Mouse (Mus musculus) embryo, embryonic 11 days (tissue): Measurements from ENCODE around the gene Tnnt3.

ENCODE experiments used
- DNase-seq: peaks from one replicate; pipeline ENCODE4 v3.0.0-alpha.2; 2015

The Tnnt3 gene

DNA sequence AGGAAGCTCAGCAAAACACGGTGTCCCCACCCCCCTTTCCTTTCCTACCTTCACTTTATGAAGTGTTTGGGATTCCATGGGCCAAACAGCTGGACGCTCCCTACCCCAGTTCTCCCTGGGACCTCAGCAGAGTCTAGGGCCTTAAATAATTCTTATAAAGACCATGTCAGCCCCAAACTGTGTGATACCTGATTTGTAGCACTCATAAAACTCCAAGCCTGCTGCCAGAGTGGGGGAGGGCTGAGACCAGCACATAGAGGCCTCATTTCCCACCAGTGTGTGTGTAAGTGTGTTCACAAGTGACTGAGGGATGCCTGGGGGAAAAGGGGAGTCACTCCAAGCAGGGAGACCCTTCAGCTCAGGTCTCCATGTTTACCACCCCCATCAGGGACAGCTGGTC lies 49.2 kb downstream of the Tnnt3 start:
- DNase-seq = no peak

DNA sequence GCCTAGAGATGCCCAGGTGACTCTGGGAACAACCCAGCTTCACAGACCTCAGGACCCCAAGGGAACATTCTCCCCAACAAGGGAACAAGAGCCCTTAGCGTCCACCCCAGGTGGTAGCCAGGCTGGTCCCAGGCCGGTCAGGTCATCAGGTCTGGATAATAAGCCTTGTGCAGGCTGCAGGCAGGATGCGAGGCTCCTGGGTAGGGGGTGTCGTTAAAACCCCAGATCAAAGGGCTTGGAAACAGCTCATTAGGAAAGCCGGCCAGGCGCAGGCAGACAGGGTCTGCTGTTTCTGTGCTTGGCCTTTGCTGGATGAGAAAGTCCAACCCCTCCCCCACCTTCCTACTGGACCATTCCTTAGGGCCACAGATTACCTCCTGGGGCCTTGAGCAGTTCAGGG lies 50.1 kb downstream of the Tnnt3 start:
- no peak for DNase-seq

DNA sequence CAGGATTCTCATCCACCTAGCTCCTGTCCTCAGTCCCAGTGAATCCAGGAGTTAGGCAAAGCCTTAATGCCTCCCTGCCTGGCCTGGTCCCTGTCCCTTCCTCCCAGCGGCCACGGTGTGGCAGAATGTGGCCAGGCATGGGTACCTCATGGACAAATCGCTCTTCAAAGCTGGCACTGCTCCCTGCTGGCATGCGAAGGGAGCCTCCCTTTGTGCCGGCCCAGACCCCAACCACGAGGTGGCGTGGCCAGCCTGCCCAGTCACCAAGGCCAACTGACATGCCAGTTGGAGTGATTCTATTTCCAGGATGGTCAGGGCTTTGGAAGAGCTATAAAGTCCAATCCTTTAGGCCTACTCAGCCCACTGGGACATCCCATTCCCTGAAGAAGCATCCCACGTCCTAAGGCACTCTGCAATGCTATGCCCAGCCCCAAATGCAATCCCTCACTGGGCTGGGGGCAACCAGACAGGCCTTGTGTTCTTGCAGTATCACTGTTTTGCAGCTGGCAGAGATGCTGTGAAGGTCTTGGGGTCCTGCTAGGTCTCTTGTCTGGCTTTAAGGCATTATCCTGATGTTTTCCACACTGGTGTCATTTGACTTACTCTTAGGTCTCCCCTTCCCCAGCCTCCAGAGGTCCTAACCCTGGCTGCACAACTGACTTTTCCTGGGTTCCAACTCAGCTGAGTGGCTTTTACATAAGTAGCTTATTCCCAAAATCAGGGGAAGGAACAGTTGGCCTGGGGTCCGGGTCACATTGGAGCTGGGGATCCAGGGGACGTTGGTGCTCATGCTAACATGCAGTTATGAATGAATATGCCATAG lies 51.5 kb downstream of the Tnnt3 start:
- DNase-seq = no peak

DNA sequence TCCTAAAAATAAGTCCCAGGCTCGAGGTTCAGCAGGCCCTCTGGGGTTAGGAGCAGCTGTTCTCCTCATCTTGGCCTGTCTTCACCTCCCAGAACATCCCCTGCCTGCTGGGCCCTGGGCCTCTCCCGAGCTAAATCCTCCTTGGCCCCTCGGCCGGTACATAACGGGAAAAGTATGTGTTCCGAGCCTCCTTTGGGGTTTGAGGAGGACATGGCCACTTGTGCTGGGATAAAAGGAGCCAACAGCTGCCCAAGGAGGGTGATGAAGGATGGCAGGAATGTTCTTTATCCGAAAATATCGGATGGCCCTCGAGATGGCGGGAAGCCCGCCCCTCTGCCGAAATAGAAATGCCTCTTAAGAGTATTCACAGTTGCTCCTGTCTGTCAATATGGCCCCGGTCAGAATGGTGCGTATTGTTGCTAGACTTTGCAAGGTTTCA lies 52.3 kb downstream of the Tnnt3 start:
- DNase-seq = no peak

DNA sequence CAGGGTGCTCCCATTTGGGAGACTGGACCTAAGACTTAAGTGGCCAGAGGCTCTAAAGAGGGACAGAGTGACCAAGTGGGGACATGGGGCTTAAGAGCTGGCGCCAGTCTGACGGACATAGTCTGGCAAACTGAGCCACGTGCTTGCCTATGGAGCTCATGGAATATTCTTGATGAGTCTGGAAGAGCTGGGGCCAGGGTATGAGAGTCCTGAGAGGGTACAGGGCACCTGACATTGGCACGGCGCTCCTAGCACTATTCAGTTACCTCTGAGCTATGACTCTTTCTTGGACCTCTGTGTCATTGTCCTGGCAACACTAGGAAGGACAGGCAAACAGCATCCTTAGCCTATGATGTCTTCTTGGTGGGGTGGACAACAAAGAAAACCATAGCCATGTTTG lies 53.1 kb downstream of the Tnnt3 start:
- DNase-seq = no peak

DNA sequence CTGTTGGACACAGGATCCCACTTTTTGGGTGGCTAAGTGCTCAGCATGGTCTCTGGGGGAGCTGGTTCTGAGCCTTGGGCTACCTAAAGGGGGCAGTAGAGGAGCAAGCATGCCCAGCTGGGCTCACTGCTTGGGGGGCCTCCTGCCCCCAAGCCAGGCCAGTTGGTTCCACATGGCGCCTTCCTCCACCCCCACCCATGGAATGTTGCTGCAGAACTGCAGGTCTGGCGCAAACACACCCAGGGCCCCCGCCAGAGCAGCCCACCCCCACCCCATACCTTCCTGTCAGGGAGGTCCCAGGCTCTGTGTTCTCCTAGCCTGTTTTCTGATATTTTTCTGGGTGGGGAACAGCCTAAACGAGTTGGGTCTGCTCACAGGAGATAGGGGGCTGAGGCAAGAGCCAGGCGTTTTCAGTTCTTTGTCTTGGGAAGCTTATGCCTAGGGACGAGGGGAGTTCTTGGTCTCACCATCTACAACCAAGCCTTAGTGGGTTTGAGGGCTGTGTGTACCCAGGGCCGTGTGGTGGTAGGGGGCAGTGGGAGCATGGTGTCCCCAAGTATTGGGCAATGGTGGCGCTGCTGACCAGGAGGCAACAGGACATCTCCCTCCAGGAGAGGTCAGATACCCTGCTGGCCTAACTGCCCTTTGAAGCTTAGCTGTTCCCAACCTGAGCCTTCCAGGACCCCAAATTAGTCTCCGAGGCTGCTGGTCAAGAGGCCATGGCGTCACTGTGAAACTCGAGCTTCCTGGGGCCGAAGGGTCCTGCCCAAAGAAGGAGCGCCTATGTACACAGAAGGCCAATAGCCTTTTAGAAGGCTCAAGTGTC lies 54.2 kb downstream of the Tnnt3 start:
- peak; percentile 79 for DNase-seq

DNA sequence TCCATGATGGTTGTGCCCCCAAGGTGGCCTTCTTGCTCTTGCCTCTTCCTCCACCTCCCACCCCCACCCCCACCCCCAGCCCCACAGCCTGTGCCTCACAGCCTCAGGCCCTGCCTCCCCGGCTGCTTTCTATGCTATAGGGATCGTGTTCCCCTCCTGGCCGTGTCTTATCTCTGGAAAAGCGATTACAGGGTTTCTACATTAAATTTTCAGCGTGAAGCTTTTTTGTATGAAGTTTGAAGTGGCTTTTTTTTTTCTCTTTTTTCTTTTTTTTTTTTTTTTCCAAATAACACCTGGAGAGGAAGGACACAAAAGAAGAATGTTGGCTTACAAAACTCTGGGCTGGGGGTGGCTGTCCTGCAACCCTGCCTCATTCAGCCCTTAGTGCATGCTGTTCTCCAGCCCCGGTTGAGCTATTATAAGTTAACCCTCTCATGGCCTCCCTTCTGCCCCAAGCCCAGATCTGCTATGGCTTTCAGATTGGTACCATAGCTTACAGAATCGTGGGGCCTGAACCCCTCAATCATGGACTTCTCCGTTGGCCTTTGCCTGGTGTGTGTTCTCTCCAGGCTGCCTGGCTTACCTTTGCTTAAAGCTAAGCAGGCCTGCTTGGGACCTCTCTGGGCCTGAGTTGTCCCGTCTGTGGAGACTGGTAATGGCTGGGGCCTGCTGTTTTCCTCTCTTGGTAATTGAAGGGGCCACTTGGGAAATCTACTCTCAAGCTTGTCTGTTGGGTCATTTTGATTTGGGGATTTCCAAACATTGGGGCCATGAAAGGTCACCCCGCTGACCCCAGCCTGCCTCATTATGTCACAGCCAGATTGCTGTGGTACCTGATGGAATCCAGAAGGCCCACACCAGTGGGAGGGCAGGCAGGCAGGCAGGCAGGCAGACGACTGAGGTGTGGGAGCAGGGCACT lies 55.0 kb downstream of the Tnnt3 start:
- DNase-seq = peak; percentile 62

DNA sequence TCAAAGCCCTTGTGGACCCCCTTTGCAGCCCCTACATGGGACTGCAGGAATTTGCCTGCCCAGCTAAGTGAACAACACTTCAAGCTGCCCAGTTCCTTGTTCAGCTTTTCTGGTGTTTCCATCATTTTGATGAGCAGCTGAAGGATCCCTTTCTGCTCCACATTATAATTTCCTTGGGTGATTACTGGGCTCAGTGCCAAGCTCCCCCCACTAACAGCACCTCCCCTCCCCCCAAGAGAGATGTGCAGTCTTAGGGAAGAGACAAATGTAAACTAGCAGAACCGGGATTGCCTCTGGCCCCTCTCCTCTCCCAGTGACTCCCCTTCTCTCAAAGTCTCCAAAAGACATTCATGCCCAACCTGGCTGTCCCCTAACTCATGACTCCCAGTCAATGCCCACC lies 56.0 kb downstream of the Tnnt3 start:
- no peak for DNase-seq

DNA sequence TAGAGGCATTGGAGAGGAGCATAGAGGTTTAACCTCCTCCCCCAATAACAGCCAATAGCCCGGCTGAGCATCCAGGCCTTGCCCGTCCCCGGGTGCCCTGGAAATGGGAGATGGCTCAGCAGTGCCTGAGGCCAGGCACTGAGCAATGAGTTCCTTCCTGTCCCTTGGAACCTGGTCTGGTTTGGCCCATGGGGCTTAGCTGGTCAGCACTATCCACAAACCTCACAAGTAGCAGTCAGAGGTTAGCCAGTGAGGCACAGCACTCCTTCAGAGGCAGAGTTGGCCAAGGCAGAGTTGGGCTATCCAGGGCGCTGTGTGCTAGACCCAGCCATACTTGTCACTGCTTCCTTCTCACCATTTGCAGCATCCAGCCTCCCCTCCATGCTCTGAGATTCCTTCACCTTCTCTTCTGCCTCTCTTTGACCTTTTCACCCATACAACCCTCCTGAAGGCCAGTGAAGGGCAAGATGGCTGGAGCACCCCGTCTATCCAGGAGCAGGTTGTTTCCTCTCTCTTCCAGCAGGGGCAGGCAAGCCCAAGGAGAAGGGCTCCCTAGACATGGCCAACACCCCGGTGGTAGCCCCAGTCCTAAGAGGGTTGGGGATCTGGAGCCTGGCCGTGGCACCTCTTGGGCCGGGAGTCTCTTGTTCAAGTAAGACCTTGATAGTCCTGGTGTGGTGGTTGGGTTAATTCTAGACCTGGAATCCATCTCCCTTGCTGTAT lies 56.9 kb downstream of the Tnnt3 start:
- no peak for DNase-seq

DNA sequence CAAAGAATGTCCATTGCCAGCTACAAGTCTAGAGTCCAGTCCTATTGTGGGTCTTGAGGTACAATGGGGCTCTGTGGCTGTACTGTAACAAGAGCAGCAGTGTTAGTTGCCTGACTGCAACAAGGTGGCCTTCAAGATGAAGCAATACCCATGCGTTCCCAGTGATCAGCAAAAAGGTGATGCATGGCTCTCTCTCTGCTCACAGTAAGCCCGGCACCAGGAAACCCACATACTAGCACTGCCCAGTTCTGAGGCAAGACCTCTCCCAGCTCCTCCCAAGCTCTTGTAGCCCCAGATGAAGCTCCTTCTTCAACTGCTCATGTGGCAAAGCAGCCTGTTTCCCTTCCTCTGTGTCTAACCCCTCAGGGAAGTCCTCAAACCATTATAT lies 57.4 kb downstream of the Tnnt3 start:
- DNase-seq = no peak

DNA sequence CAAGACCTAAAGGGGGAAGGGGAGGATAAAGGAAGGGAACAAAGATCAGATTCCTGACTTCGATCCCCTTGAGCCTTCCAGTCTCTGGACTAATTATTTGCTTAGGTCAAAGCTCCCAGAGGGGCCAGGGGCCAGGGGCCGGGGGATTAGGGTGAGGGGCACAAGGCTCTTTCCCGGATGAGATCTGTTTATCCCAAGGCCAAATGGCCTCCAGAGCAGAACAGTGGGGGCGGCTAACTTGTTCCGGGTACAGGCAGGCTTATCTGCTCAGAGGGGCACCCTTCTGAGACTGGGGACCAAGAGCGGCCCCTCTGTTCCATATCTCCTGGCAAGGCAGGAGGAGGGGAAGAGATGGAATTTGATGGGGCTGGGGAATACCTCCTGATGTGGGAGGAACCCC lies 59.1 kb downstream of the Tnnt3 start:
- no peak for DNase-seq

DNA sequence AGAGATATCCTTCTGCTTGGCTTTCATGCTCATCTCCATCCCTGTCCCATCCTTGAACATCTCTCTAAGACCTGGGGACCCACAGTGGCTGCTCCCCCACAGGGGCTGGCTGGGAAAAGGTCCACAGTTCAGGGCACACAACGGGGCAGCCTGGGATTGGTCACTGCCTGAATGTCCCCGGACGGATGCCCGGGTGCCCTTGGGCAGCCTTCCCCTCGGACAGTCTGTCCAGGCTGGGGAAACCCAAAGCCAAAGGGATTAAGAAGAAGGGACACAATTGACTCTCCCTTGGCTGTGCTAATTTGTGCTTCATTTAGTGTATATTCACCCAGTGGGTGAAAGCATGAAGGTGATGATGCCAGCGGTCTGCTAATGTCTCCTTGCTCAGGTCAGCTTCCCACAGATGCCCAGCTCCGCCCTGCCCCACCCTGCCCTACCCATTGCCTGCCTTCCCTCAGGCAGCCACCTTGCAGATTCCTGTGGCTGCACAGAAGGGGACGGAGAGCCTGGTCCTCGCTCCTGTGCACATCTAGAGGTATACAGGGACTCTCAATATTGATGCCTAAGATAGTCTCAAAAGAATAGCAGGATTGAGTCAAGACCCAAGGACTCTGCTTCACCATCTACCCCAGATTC lies 60.0 kb downstream of the Tnnt3 start:
- DNase-seq = no peak

DNA sequence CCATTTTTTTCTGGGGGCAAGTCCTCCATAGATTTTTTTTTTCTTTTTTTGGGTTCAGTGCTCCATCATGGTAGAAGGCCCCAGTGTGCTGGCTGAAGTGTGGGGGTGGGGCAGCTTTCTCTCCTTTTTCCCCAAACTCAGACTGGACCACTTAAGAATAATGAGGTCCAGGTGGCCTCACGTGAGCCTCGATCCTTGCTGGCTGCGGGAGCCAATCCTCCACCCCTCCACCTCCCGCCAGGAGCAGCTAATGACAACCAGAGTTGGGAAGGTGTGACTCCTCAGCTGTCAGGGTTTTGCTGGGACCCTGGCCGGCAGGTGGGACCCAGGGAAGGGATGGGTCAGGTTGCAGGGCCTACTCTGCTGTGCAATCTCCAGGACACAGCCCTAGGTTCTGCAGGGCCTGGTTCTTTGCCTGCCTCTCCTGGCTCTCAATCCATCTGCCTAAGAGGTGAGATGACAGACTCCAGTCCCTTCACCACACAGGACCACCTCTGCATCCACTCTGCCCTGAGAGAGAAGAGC lies 61.1 kb downstream of the Tnnt3 start:
- peak; percentile 80 for DNase-seq

DNA sequence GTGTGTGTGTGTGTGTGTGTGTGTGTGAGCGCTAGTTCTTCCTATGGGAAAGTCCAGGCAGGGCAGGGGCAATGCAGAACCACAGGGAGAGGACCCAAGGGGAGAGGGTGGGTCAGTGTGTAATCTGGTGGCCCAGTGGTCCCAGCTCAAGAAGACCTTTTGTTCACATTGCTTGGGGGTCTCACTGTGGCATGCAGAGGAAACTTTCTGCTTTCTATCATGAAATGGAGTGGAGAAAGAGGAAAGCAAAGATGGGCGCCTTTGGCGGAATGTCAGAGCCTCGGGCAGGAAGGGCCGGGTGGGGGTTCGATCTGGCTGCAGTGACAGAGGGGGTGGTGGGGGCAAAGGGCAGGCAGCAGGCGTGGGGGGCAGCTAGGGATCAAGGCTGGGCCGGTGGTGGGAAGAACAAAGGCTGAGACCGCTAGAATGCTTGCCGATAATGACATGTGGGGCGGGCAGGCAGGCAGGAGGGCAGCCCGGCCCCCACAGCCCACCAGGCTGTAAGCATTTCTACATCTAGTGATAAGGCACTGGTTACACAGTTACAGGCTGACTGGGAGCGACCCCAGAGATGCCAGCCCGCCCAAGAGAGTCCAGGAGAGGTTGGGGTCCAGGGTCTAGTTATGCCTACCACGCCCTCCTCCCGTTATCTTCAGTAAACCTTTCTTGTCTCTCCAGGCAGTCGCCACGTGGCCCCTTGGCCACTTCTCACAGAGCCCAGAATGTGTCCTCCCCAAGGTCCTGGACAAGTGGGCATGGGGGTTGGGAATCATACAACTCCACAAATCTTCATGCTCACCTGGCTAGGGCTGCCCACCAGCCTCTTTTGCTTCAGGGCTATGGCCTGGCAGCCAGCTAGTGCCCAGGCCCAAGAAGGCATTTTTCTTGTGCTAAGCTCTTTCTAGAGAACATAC lies 62.6 kb downstream of the Tnnt3 start:
- peak; percentile 49 for DNase-seq

DNA sequence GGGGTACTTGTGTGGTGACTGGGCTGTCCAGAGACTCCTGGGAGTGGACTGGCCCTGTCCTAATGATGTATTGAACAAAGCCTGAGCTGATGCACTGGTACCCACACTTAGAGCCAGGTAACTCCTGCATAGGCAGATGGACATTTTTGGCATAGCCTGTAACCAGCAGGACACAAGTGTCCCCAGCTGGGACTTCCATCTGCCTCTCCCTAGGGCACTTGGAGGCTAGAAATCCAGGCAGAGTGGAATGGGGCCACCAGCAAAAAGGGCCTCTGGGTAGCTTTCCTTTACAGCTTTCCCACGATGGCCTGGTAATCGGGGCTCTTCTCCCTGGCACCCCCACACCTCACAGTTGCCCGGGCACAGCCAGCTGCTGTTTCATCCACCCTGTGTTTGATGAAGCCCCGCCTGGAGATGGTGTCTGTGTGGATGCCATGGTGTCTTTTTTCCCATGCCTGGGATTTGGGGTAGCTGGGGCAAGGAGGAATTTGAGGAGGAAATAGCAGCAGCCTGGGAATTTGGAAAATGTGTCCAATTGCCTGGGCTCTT lies 63.3 kb downstream of the Tnnt3 start:
- DNase-seq = no peak

DNA sequence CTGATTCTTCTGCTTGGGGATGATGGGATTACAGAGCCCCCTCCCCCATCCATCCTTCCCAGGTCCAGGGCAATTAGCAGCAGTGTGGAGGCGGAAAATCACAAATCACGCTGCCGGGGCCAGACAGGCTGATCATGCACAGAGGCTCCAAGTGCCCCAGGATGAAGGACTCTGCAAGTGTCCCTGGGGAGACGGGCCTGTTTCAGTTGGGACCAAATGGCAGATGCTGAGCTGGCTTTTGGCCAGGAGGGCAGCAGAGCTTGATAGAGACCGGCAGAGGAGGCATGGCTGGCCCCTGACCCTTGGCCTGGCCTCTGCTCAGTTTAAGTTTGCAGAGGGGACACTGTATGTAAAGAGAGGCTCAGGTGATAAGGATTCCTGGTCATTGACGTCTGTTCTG lies 64.5 kb downstream of the Tnnt3 start:
- peak; percentile 54 for DNase-seq

DNA sequence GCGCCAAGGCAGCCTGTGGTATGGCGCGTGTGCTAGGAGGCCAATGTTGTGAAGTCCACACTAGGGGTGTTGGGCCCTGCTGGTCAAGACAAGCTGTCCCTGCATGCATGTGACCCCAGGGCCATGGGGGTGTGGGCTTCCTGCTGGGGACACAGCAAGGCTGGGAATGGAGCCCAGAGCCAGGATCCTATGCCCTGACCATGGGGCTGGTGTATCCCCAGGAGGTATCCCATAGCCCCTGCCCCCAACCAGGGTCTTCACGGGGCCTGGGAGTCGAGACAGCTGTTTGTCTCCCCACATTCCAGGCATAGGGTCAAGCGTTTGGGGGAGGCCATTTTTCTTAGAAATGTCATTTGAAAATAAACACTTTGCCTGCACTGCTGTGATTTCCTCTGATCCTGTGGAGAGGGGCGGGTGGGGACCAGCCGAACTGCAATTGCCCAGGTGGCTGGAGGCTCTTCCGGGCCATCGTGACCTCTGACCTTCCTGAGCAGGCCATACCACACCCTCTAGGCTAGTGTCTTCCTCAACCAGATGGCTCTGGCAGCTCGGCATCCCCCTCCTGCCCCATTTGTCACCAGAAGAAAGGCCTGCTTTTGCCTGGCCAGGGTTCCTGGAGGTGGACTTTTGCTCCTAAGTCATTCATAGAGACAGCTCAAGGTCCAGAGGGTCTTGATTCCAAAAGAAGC lies 66.5 kb downstream of the Tnnt3 start:
- DNase-seq = no peak
